Mouse (Mus musculus) neural tube, embryonic 13.5 days (tissue): ENCODE results near the gene Gas8. TPM values are rescaled to one million over a fixed set of nuclear protein-coding genes. Genes with fewer than 3 reads are reported as not detected.
A peak's percentile ranks its signal among the peaks of the same experiment; 100 is the strongest.
"Not testable (repeated sequence)": the region's sequence is repeated elsewhere in the genome, so short reads cannot be mapped to it uniquely, and the experiment has no call there.

Source experiments
- ATAC-seq: fragments of 200-750 bp; cut with Nextera tagmentation; 2 replicates; pipeline ENCODE4 v1.8.0; 2017; ENCODE audit warnings: low read depth, mild to moderate bottlenecking, moderate TSS enrichment, moderate library complexity
- H3K27ac ChIP-seq: fragments of 300-500 bp; sonication (generic); replicated peaks from 2 replicates; pipeline ENCODE4 v1.5.1; 2015; ENCODE audit warnings: moderate library complexity, mild to moderate bottlenecking, inconsistent platforms
- H3K27me3 ChIP-seq: fragments of 300-500 bp; sonication (generic); 2 replicates; pipeline ENCODE4 v1.6.1; 2015; ENCODE audit warnings: mild to moderate bottlenecking, inconsistent platforms
- H3K36me3 ChIP-seq: fragments of 300-500 bp; sonication (generic); 2 replicates; pipeline ENCODE4 v1.6.1; 2015; ENCODE audit warnings: mild to moderate bottlenecking, inconsistent platforms
- H3K4me1 ChIP-seq: fragments of 300-500 bp; sonication (generic); replicated peaks from 2 replicates; pipeline ENCODE4 v1.6.1; 2015; ENCODE audit warnings: inconsistent platforms
- H3K4me2 ChIP-seq: fragments of 300-500 bp; sonication (generic); 2 replicates; pipeline ENCODE4 v1.6.1; 2015; ENCODE audit warnings: inconsistent platforms, mild to moderate bottlenecking, moderate library complexity
- H3K4me3 ChIP-seq: fragments of 300-500 bp; sonication (generic); 2 replicates; pipeline ENCODE4 v1.5.1; 2015; ENCODE audit warnings: mild to moderate bottlenecking, inconsistent platforms
- H3K9ac ChIP-seq: fragments of 300-500 bp; sonication (generic); 2 replicates; pipeline ENCODE4 v1.6.1; 2015; ENCODE audit warnings: moderate library complexity, mild to moderate bottlenecking, inconsistent platforms
- H3K9me3 ChIP-seq: fragments of 300-500 bp; sonication (generic); 2 replicates; pipeline ENCODE4 v1.6.1; 2016; ENCODE audit warnings: inconsistent platforms
- WGBS: fragments of 180-500 bp; shearing (Covaris S2); methylation state at CpG from one replicate; pipeline ENCODE4 v1.1.7; 2015; 5-methylcytosine and 5-hydroxymethylcytosine counted together
- polyA plus RNA-seq: library from polyadenylated mRNA; unstranded; fragments of >200 nt; fragmentation: Nextera tagmentation; extraction: Ambion mirVana; gene quantifications from 2 replicates; pipeline ENCODE4 v1.2.1, GENCODE M21; 2015

Gene Gas8
- 41.1 and 45.8 TPM in 2 replicates for polyA plus RNA-seq

GRCm38 (mm10) chr8:123518667-123519066, at the start of gene Gas8:
Gene Gas8 (plus strand): TSS chr8:123518834.
- under 1% methylated on average over 20 of the region's 20 CpGs for WGBS

GRCm38 (mm10) chr8:123472991-123473390, 45.6 kb upstream of the Gas8 start:
- H3K4me1 ChIP-seq, H3K4me2 ChIP-seq, H3K27me3 ChIP-seq, H3K27ac ChIP-seq, H3K9ac ChIP-seq, H3K4me3 ChIP-seq, ATAC-seq, H3K9me3 ChIP-seq, H3K36me3 ChIP-seq: not testable (repeated sequence)
- WGBS = 71% methylated on average over 6 of the region's 6 CpGs

More at GRCm38 (mm10) chr8:123518667-123519066, at the start of gene Gas8:
- Histone ChIP-seq H3K4me3 (peak within 1 kb of the TSS; percentile 77), H3K9me3 (no peaks in the 10 kb centered on the region), H3K27me3 (peaks cover 6% of the 10 kb centered on the region; the same call in 1 of the 2 replicates), H3K27ac (0 out of 2 replicates have a peak within 1 kb of the TSS, but pooled peaks have one; percentile 46), H3K9ac (peak within 1 kb of the TSS; percentile 90), H3K36me3 (peaks cover 24% of the 10 kb centered on the region), H3K4me1 (peaks cover 45% of the 10 kb centered on the region), H3K4me2 (peak within 1 kb of the TSS; percentile 95)
- peak; percentile 86 for ATAC-seq

GRCm38 (mm10) chr8:123474549-123474948, 44.1 kb upstream of the Gas8 start:
- ATAC-seq, H3K36me3 ChIP-seq, H3K4me3 ChIP-seq, H3K27me3 ChIP-seq, H3K9me3 ChIP-seq, H3K9ac ChIP-seq, H3K27ac ChIP-seq, H3K4me2 ChIP-seq: not testable (repeated sequence)
- 73% methylated on average over 5 of the region's 5 CpGs for WGBS
- peaks cover 22% of the 10 kb centered on the region for H3K4me1 ChIP-seq

GRCm38 (mm10) chr8:123476911-123477736, 41.5 kb upstream of the Gas8 start:
- 7% methylated on average over 34 of the region's 34 CpGs for WGBS
- no peaks in the 10 kb centered on the region for H3K9me3 ChIP-seq
- peak overlapping the region; percentile 77 for H3K4me3 ChIP-seq
- no peaks in the 10 kb centered on the region; the same call in 1 of the 2 replicates for H3K27me3 ChIP-seq
- peaks cover 22% of the 10 kb centered on the region for H3K4me1 ChIP-seq
- peak overlapping the region; percentile 69 for H3K4me2 ChIP-seq
- H3K27ac ChIP-seq = peak overlapping the region; percentile 96
- H3K36me3 ChIP-seq = peaks cover 21% of the 10 kb centered on the region
- ATAC-seq = peak; percentile 46; the same call in 1 of the 2 replicates
- H3K9ac ChIP-seq = peak overlapping the region; percentile 81

- WGBS = 1% methylated on average over 44 of the region's 58 CpGs
- H3K36me3 ChIP-seq = peaks cover 28% of the 10 kb centered on the region
- peaks cover 22% of the 10 kb centered on the region for H3K4me1 ChIP-seq
- H3K27ac ChIP-seq = peak within 1 kb of the TSS; percentile 96
- H3K9me3 ChIP-seq = no peaks in the 10 kb centered on the region
- H3K9ac ChIP-seq = peak within 1 kb of the TSS; percentile 81
- H3K4me3 ChIP-seq = peak within 1 kb of the TSS; percentile 77
- no peaks in the 10 kb centered on the region; the same call in 1 of the 2 replicates for H3K27me3 ChIP-seq
- H3K4me2 ChIP-seq = peak within 1 kb of the TSS; percentile 69
- ATAC-seq = peak; percentile 90
These were observed 40.8 kb upstream of the Gas8 start, which contains the start of gene Afg3l1 for GRCm38 (mm10) chr8:123477737-123478258. Gene Afg3l1 (plus strand): TSS chr8:123477903.

- peak overlapping the region; percentile 69 for H3K4me2 ChIP-seq
- H3K27ac ChIP-seq = peak overlapping the region; percentile 96
- peak overlapping the region; percentile 77 for H3K4me3 ChIP-seq
- WGBS = 38% methylated on average over 16 of the region's 16 CpGs
- H3K36me3 ChIP-seq = peaks cover 34% of the 10 kb centered on the region
- no peaks in the 10 kb centered on the region for H3K9me3 ChIP-seq
- H3K9ac ChIP-seq = peak overlapping the region; percentile 81
- H3K4me1 ChIP-seq = peaks cover 22% of the 10 kb centered on the region
- H3K27me3 ChIP-seq = no peaks in the 10 kb centered on the region
- ATAC-seq = no peak
These were observed 40.0 kb upstream of the Gas8 start for GRCm38 (mm10) chr8:123478456-123479218.

GRCm38 (mm10) chr8:123482627-123483026, 36.0 kb upstream of the Gas8 start:
- Histone ChIP-seq H3K4me2 (no peak overlapping the region), H3K4me3 (no peak overlapping the region), H3K27ac (no peak overlapping the region), H3K36me3 (peaks cover 72% of the 10 kb centered on the region), H3K4me1 (peaks cover 12% of the 10 kb centered on the region), H3K9ac (no peak overlapping the region), H3K9me3 (no peaks in the 10 kb centered on the region), H3K27me3 (no peaks in the 10 kb centered on the region)
- 88% methylated on average over 7 of the region's 7 CpGs for WGBS
- ATAC-seq = no peak

GRCm38 (mm10) chr8:123491280-123492075, 27.2 kb upstream of the Gas8 start:
- H3K27ac ChIP-seq = no peak overlapping the region
- no peak overlapping the region for H3K4me2 ChIP-seq
- no peak overlapping the region for H3K9ac ChIP-seq
- 92% methylated on average over 15 of the region's 15 CpGs for WGBS
- no peak overlapping the region for H3K4me3 ChIP-seq
- H3K4me1 ChIP-seq = no peaks in the 10 kb centered on the region
- H3K36me3 ChIP-seq = peaks cover 95% of the 10 kb centered on the region
- ATAC-seq = no peak
- H3K9me3 ChIP-seq = no peaks in the 10 kb centered on the region
- no peaks in the 10 kb centered on the region for H3K27me3 ChIP-seq

GRCm38 (mm10) chr8:123492898-123493297, 25.7 kb upstream of the Gas8 start:
- H3K36me3 ChIP-seq = peaks cover 95% of the 10 kb centered on the region
- no peak overlapping the region for H3K9ac ChIP-seq
- no peaks in the 10 kb centered on the region for H3K9me3 ChIP-seq
- no peaks in the 10 kb centered on the region for H3K4me1 ChIP-seq
- no peak for ATAC-seq
- no peak overlapping the region for H3K4me2 ChIP-seq
- H3K27me3 ChIP-seq = no peaks in the 10 kb centered on the region
- WGBS = 95% methylated on average over 9 of the region's 9 CpGs
- H3K4me3 ChIP-seq = no peak overlapping the region
- H3K27ac ChIP-seq = no peak overlapping the region

- Histone ChIP-seq H3K9ac (no peak overlapping the region), H3K4me3 (no peak overlapping the region), H3K36me3 (peaks cover 95% of the 10 kb centered on the region), H3K27me3 (no peaks in the 10 kb centered on the region), H3K27ac (no peak overlapping the region), H3K4me2 (no peak overlapping the region), H3K9me3 (no peaks in the 10 kb centered on the region), H3K4me1 (no peaks in the 10 kb centered on the region)
- no peak for ATAC-seq
- 86% methylated on average over 4 of the region's 4 CpGs for WGBS
These were observed 20.9 kb upstream of the Gas8 start for GRCm38 (mm10) chr8:123497699-123498098.

- 92% methylated on average over 11 of the region's 11 CpGs for WGBS
- Histone ChIP-seq H3K27me3 (no peaks in the 10 kb centered on the region), H3K36me3 (peaks cover 95% of the 10 kb centered on the region), H3K27ac (no peak overlapping the region), H3K9me3 (no peaks in the 10 kb centered on the region), H3K4me1 (no peaks in the 10 kb centered on the region), H3K4me2 (no peak overlapping the region), H3K9ac (no peak overlapping the region), H3K4me3 (no peak overlapping the region)
- no peak for ATAC-seq
These were observed 19.7 kb upstream of the Gas8 start for GRCm38 (mm10) chr8:123498963-123499362.
